Mouse (Mus musculus) testis, postnatal 10 days (tissue): ENCODE results near the gene Adamts2.

Experiments used
- DNase-seq: peaks from one replicate; pipeline ENCODE4 v3.0.0; 2021; ENCODE audit warnings: low spot score

The Adamts2 gene

DNA sequence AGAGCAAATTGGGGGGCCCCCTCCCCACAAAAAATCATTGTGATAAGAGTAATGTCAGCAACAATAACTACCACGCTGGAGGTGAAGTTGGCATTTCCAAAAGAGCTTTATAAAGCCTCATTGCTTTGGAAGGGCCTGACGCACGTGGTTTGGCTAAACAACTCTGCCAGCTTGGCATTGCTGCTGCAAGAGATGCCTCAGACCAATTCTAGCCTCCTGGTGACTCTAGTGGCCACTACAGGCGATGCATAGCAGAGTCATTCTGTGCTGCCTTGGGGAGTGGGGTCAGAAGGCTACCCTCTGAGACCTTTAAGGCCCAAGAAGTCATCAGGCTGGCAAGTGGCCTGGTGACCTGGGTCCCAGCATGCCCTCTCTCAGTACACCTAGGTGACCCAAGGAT is 132.2 kb downstream of the Adamts2 start:
- no peak for DNase-seq

DNA sequence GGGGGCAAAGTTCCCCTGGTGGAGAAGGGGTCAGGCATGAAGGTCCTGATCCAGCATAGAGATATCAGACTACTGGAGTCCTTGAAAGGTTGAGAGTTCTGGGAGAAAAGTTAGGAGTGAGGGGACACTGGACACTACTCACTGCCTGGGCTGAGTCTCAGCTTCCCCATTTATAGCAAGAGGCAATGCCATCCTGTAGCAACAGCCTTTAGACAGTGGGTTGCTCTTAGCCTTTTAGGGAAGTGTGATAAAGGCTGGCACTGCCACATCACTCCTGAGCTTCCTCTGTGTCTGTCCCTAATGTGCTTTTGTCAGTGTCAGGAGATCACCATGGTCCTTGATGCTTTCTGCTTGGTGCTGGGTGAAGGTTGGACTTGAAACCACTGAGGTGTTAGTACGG is 134.7 kb downstream of the Adamts2 start:
- no peak for DNase-seq

DNA sequence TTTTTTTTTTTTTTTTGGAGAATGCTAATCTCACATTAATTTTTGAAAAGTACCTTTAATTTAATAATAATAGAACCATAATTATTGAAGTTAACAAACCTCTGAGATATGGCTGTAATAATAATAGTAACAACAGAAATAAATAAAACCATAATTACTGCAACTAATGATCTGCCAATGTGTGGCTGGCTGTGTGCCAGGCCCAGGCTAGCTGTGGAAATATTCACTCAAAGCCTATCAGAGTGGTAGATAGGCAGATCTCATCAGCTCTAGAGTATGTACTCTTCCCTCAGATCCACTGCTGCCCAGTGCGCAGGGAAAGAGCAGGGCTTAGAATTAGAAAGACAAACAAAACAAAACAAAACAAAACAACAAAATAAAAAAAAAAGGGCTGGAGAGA is 136.6 kb downstream of the Adamts2 start:
- no peak for DNase-seq

DNA sequence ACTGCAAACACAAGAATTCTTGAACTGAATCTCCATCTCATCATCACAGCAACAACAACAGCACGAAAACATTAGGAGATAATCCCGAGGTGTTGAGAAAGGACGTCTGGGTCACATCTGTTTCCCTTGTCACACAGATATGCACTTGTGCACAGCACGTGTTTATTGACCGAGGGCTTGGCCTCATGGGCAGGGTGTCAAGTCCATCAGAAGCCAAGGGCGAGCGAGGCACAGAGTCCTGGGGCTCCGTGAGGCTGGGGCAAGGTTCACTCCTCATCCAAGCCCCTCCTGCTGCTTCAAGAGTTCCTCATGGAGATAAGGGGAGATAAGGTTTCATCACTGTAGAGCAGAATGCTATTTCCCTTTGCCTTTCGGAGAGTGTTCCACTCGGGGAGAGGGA is 137.6 kb downstream of the Adamts2 start:
- DNase-seq = no peak

DNA sequence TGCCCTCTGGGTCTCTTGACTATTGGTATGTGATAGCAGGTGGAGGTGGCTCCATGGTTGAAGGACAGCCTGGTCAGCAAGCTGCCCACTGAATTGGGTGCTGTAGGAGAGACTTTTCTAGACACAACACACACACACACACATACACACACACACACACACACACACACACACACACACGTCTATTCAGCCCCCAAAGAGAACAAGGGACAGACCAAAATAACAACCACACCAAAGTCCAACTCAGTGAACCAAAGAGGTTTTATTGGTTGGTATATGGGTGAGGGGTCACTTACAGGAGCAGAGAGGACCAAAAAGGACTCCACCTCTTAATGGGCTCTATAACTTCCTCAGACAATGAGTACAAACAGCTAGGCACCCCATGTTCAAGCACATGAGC is 140.3 kb downstream of the Adamts2 start:
- DNase-seq = no peak

DNA sequence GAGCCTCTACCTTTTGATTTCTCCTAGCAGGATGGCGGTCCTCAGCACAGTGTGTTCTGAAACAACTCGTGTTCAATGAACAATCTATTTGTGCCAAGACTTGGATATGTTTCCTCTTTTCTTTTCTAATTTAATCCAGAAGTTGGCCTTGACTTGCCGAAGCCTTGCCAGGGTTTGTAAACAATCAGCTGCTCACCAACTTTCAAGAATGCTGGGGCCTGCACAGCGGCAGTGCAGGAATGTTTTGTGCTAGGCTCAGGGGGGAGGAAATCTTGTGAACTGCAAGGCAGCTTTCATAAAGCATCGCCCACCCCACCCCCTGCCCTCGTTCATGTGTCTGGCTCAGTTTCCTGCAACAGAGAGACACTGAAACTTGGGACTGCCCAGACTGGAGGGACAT is 143.1 kb downstream of the Adamts2 start:
- peak; percentile 53 for DNase-seq

DNA sequence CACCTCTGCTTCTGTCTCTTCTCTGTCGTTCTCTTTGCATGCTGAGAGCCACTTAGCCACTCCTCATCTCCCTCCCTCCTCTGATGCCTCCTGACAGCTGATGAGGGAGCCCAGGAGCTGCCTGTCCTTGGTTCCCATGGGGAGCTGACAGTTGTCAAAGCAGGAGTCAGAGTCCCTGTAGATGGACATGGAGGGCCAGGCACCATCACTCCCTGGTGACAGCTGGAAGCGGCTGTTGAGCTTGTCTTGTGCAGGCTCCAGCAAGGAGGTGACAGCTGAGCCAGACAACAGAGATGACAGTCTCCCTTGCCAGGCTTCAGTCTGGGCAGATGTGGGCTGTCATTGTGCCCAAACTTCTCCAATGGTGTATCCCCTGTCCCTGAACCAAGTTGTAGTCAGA is 144.6 kb downstream of the Adamts2 start:
- no peak for DNase-seq

DNA sequence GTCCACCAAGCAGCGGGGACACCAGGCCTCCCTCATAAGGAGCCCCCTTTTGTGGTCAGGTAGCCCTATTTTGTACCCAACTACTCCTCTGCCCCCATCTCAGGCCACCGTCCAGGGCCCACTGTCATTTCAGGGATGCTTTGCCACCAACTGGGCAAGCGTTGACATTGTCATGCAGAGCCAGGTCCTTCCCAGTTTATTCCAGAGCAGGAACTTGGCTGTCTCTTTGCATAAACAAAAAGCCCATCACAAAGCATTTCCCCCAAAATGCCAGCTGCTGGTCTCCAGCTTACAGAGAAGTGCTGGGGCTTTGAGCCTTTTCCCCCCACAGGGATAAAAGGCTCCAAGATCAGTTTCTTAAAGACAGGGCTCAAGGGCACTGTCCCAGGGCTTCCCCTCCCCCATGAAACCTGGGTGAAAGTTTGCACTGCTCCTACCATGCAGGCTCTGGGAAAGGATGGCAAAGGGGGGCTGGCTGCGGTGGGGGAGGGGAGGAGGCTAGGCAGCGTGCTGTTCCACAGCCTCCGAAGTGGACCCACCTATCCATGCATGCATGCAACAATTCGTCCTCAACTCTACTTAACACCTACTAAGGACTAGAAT is 149.2 kb downstream of the Adamts2 start:
- no peak for DNase-seq

DNA sequence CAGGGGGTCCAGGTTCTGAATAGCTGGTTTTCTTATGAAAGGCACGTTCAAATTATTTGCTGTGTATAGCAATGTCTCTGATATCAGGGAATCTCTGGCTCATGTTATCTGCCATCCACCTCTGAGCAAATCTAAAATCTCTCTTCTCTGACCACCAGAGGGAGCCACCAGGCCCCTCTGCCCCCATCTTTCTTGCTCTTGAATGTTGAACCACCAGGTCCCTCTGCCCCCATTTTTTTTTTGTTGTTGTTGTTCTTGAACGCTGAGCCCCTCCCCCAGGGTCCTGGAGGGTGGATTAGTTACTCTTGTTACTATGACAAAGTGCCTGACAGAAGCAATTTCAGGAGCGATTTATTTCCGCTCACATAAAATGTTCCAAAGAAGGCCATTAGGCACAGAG is 155.9 kb downstream of the Adamts2 start:
- DNase-seq = no peak

DNA sequence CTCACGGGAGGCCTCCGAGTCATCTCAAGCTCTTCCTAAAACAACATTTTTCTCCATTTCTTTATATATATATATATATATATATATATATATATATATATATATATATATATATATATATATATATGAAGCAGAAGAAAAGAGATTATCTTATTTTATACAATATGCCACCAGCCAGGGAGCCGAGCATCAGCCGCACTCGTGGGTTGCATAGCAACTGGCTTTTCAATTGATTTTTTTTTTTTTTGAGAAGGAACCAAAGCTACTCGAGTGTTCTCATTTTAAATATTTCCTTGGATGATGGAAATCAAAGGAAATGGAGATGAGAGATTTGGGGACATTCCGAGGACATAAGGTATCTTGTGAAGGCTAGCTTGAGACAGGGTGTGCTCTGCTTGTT is 164.6 kb downstream of the Adamts2 start:
- no peak for DNase-seq

DNA sequence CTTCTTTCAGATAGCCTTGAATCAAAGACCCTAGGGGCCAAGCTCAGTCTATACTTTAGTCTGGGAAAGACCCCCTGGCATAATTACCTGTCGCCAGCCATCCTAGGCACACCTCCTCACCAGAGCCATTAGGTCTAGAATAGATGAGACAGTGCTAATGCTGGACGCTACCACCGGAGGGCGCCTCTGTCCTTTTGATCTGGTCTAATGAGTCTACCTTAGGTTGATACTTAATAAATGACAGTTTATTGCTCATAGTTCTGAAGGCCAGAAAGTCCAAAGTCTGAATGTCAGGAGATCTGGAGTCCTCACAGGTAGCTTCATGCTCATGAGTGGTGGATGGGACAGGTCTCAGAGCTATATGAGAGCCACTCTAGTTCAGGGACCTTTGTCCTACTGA is 165.2 kb downstream of the Adamts2 start:
- peak; percentile 79 for DNase-seq

DNA sequence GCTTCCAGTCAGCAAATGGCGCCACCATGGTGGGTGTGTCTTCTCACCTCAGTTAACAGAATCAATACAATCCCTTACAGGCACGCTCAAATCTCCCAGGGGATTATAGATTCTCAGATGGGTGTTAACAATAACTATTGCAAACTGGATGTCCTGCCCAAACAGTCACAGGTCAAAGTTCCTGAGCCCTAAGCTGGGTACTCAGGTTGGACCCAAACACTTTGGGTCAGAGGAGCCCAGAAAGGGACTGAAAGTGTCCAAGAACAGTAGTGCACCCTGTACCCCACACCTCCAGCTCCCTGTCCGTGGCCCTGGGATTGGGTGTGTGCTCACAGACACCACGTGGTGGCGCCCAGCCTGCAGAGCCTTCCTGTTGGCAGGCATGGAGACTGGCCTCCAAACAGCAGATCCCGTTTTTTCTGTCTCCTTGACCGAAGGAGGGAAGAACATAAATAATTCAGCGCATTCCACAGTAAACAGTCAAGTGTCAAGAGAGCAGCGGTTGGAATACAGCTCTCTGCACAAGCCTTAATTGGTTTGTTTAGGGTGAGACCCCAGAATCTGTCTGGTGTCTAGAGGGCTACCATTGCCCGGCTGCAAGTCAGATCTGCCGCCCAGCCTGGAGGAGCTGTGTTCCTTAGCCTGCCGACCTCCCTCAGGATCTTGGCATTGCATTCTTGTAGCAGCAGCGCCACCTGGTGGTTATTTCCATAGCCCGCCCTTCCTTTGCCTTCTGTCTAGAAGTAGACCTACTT is 167.3 kb downstream of the Adamts2 start:
- peak; percentile 95 for DNase-seq

DNA sequence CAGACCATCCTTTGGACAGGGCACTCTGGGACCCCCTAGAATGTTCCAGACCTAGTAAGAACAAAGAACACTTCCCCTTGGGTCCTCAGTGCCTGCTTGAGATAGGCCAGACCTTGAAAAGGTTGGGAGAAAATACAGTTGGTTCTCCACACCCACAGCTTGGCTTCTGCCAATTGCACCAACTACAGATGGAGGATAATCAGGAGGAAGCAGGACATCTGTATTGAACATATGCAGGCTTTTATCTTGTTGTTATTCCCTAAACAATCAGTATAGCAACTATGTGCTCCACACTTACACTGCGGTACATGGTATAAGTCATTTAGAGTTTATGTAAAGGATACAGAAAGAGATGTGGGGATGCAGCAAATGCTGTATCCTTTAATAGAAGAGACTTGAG is 169.1 kb downstream of the Adamts2 start:
- no peak for DNase-seq

DNA sequence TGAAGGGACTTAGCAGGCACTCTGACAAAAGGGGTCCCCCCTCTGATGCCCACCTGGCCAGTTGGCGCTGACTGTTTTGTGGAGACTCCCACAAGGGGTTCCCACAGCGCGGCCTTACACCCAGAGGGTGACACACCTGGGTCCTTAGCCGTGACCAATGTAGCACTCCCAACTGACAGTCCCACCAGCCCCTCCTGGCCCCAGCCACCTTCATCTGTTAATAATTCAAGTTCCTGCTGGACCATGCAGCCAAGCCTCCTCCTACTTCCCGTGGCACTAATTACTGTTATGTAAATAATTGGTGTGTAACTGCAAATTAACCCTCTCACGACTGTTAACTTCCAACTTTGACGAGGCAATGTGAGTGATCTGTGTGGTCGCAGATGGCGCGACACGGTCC is 195.8 kb downstream of the Adamts2 start:
- no peak for DNase-seq

DNA sequence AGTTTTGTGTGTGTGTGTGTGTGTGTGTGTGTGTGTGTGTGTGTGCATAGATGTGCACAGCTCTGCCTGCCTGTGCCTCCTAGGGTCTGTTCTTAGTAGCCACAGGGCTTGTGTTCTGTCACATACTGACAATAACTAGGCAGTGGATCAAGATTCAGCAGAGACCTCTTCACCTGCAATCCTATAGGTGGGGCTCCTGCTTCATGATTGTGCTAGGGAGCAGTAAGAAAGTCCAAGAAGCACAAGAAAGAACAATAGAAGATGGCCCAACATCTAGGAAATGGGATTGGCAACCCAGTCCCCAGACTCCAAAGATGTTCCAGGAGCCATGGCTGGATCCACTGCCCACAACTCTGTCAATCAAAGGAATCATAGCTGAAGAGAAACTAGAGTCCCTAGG is 197.0 kb downstream of the Adamts2 start:
- no peak for DNase-seq

DNA sequence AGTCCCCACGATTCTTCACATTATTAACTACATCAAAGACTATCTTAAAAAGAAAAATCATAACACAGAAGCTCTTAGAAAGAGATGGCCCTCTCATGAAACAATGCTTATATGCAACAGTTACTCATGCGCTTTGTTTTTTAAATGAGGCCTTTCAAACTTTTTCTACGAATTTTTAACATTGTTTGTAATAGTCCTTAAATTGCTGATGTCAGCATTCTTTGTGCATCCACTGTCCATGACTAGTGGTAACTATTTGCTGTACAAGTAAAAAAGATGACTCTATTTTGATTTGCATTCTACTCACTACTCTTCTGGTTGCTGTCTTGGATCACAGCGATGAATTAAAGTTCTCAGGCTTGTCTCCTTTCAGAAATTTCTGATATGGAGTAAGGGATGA is 212.3 kb downstream of the Adamts2 start:
- DNase-seq = no peak

DNA sequence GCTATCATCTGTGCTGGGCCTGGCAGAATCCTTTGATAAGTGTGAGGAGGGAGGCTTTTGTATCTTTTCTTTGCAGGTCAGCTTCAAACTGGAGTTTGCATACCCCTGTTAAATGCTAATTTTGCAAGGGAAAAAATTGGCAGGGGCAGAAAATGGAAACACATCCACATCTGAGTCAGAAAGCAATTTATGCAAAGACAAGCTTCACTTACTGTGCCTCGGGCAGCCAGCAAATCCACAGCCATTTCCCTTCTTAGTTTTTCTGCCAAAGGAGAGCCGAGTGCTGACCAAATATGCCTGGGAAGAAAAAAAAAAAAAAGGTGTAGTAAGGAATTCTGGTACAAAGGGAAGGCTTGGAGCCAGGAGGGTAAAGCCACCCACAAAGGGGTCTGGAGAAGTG is 224.3 kb downstream of the Adamts2 start:
- DNase-seq = no peak

DNA sequence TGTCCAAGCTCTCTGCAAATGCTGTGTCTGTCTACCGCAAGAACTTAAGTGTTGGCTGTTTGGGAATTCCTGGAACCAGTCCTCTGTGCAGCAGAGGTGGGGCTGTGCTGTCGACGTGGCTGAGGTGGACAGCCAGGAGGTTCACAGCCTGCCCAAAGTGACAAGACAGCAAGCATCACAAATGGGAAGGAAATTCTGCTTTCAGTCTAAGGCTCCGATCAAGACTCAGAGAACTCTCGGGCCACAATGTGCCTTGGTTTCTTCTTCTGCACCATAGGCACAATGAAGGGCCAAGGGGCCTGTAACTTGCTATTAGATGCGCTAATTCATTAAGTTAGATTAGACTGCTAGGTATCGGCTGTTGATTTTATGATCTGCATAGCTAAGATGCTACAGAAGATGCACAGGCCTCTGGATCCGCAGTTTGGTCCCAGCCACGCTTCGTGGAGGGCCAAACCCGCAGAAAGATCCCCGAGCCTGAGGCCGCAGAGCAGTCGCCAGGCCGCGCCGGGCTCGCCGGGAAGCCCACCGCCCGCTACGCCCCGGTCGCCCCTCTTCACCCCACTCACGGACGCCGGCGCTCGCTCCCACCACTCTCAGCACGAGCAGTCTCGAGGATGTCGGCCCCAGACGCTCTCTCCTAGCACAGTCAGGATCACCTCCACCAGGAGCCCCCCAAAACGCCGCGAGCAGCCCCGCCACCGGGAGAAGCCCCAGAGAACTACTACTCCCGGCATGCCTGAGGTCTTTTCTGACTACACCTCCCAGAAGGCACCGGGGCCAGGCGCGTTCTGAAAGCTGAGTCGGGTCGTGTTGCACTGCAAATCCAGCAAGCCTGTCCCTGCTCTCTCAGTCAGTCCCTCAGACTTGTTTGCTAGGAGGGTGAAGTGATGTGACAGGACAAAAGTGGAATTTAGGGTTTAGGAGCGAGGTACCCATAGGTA is 225.4 kb downstream of the Adamts2 start, which contains the start of gene Zfp354c:
TSS of gene Zfp354c (minus strand) at position 715 of the 944 bp plus-strand sequence.
- peak; percentile 87 for DNase-seq

DNA sequence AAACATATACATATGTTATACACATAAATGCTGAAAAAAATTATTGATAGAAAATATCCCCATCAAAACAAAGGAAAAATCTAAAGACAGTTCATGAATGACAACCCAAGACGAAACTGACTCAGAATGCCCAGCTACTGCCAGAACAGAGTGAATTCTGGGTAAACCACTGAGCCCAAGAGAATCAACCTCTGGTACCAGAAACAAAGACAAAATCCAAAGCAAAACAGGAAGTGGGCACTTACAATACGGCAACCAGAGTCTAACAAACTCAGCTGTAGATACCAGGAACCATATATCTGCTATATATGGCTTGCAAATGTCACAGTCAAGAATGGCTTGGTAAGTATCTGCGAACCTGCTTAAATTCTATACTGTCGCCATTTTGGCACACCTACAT is 233.8 kb downstream of the Adamts2 start:
- no peak for DNase-seq

DNA sequence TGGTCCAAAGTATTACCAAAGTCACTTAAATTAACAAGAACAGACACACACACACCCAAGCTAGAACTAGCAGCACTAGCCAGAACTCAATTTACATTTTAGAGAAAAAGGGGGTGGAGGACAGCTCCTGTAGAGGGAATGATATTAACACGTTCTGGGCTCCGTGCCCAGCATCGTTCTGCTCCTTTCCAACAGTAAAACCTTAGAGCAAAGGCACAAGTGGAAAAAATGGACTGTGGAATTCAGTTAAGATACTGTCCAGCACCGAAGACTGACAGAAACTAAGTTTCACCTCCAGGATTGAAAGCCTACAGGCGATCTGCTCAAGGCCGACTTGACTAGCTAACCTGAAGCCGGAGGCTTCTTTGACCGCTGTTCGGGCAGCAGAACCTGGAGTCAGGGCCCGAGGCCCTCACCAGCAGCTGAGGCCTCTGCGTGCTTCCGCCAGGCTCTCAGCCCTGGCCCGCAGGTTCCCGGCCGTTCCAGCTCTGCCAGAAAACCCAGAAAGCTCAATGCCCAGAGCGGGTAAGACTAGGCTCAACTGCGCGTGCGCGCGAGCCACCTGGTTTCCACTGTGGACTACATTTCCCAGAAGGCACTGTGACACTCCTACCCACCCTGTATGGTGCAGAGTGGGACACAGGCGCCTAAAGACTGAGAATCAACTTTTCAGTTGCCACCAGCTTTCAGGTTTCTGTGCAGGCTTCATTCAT is 239.3 kb downstream of the Adamts2 start, which contains the start of gene Zfp879:
TSS of gene Zfp879 (minus strand) at position 530 of the 713 bp plus-strand sequence.
- DNase-seq = peak; percentile 94

DNA sequence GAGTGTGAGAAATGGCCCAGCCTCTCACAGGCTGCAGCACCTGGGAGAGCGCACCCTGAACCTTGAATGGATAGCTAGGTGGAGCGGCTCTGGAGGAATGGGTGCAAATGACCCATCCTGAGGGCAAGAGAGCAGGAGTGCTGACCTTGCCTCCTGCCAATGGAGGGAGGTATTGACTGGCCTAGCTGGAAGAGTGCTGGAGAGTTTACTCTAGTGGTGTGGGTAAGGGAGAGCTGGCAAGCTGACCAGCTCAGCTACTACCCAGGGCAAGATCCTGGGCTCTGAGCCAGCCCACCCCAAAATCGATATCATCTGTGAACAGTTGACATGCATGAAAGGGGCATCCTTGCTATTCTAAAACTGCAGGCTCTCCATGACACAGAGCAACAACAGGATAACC is 244.1 kb downstream of the Adamts2 start:
- no peak for DNase-seq

DNA sequence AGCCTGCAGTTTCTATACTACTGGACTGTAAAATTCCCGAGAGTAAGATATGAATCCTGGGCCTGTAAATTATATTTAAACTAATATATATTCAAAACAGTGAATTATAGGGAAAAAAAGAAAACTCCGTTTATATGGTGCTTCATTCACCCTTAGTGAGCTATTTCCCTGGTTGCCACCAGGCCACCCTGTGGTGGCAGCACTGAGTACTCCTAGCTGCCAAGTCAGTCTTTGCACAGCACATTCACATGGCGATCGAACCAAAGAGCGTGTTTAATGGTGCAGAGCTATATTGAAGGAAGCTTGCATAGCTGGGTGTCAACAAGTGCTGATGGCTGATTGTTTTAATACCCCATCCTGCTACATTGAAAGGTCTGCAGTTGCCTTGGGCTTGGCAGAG is 245.2 kb downstream of the Adamts2 start:
- DNase-seq = no peak
